Mouse (Mus musculus) mature B cell (primary cell): ENCODE data around the gene Exoc7.

Source experiments
- in situ Hi-C: fragments of 300-500 bp; cut with MboI; formaldehyde crosslinking; loops from 2 replicates; pipeline ENCODE4 v1.14.3; 2019

The Exoc7 gene

DNA sequence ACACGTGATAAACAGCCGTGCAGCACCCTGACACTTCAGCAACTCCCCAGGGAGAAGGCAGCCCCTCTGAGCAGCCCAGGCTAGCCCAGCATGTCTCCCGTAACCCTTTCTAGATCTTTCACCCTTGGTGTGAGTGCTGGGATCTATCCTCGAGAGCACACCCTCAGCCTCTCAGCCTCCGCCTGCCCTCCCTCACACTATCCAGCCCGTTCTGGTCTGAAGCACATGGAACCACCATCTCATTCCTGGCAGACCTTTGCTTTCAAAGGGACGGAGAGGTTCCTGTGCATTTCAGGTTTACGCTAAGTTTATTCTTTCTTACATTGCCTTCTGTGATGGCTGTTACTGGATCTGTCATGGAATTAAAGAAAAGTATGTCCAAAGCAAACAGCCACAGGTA is 62.5 kb downstream of the Exoc7 start:
- in situ Hi-C loops = no loop called here

DNA sequence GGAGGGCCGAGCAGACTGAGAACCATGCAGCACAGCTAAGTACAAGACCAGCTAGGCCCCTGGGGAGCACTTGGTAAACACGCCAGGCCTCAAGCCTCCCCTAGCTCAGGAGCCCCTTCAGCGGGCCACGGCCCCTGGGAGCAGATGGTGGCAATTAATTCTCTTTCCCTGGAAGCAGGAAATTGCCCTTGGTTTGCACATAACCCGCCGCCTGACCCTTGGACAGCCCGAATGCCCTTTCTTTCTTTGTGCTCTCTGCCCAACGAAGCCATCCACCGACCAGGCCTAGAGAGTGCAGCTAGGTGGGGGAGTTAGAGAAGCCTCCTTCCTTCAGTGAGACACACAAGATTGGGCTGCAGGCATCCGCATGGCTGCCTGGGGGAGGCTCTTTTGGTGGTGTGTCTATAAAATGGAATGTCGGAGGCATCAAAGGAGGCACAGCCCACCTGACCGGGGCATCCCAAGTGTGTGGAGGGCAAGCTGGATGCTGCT is 65.2 kb downstream of the Exoc7 start:
- in situ Hi-C loops = no loop called here

DNA sequence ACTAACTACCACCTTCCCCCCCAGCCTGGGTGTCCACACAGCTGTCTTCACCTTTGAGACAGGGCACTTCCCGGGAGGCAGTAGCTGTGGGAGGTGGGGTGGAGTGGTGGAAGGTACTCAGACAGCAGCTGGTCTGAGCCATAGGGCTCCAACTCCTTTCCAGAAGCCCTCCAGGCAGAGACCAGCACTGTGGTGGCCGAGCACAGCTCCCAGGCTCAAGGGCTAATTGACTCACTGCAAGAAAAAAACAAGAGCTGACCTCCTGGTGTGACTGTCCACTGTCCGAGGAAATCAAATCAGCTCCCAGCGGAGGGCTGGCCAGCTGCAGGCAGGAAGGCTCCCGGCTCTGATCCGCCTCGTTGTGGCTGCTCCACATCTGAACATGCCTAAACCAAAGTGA is 67.2 kb downstream of the Exoc7 start:
- in situ Hi-C loops = no loop called here
